Mouse (Mus musculus) CD4-positive helper T cell, adult 2 months (primary cell): ENCODE results near the gene Mapkap1.

Experiments used
- DNase-seq: peaks from one replicate; pipeline ENCODE4 v3.0.0-alpha.2; 2012; ENCODE audit warnings: low read depth, missing footprints, low spot score

Gene Mapkap1

DNA sequence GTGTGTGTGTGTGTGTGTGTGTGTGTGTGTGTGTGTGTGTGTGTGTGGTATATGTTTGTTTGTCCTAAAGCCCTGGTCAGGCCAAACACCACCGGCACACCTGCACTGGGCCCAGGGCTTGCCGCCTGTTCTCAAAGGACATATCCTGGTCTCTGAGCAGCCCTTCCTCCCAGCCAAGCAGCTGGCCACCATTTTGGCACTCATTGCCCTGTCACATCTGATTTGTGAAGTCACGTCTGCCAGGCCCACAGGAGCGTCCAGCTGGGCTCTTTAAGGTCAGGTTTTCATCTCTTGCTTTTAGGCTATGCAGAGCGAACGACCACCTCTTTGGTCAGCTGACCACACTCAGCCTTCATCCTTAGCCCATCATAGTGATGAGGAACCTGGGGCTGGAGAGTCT lies 223.9 kb downstream of the Mapkap1 start:
- no peak for DNase-seq

DNA sequence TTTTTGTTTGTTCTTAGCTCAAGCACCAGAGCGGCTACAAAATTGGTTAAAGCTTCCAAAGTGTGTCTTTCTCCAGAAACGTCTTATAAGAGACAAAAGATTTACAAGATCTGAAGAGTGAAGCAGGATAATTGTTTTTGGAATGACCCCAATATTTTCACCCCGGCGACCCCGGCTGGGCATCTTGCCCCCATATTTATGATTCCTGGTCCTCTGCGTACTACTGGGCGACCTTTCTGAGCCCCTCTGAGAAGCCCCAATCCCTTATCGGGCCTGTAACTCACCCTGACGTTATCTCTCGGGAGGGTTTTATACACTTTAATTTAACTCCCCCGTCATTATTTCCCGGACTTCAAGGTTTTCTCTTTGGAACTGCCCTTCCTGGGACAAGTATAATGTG lies 225.5 kb downstream of the Mapkap1 start:
- no peak for DNase-seq

DNA sequence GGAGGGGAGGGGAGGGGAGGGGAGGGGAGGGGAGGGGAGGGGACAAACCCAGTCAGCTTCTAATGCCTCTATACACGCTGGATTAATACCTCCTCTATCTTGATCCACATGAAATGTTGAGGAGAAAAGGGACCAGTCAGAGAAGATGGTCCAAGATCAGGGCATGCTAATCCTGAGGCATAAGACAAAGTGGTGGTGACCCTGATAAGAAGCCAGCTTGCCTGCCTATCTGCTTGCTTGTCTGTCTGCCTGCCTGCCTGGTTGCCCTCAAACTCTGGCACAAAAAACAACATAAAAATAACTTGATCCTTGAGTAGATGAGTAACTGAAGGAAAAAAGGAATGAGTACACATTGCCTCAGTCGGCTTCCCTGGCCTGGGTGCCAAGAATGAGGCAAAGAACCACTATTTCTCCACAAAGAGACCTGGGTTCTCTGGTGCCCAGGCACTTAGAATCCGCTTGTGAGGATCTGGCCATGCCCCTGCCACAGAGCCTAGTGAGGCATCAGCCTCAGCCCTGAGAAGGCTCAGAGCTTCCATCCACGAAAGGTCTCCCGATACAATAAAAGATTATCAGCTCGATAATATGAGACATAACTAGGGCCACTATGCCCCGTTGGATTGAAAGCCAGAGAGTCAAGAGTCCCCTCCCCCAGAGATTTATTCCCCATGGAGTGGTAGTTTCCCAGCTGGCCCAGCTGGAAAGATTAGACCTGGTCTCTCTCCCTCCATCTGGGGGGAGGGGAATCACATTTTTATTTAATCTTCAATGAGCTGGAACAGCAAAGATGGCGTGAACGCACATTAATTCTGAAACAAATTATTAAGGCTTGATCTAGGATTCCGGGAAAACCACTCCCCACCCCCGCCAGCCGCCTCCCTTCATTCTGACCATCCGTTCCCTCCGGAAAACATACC lies 228.9 kb downstream of the Mapkap1 start:
- no peak for DNase-seq

DNA sequence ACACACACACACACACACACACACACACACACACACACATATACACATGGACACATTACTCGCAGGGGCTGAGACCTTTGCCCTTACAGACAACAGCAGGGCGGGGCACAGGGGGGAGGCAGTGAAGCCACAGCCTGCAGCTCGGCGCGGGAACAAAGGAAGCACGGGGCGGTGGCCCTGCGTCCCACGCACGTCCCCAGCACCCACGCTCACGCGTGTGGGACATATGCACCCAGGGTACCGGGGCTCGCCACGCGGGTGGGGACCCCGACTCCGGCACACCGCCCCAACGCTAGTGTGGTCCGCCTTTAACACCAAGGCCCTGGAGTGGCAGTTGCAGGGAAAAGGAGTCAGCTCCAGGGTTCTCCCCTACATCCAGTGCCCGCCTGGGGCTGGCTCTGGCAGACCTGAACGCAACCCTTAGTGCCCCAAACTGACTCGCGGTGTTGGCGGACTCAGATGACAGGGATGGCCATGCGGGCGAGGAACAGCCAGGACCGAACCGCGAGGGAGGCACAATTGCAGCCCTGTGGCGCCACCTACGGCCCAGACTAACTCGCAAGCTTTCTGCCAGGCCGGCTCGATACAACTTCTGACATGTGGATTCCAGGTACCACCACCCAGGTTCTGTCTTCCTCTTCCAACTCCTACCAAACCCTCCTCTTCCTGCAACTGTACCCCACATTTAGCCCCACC lies 232.5 kb downstream of the Mapkap1 start:
- peak; percentile 70 for DNase-seq

DNA sequence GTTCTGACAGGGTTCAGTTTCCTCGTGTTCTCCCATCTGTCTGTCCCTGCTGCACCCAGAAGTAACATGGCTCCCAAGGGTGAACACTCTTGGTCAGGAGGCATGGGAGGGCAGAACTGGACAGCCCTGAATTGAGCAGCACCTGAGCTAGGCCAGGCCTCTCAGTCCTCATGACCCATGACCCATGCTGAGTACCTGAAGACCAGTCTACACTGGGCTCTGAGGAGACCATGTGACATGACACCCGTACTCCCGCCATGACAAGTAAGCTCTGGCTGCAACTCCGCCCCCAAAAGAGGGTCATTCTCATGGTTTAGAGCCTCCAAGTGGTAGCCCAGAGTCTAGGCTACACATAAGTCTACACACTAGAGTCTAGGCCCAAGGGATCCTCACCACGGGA lies 233.2 kb downstream of the Mapkap1 start:
- no peak for DNase-seq

DNA sequence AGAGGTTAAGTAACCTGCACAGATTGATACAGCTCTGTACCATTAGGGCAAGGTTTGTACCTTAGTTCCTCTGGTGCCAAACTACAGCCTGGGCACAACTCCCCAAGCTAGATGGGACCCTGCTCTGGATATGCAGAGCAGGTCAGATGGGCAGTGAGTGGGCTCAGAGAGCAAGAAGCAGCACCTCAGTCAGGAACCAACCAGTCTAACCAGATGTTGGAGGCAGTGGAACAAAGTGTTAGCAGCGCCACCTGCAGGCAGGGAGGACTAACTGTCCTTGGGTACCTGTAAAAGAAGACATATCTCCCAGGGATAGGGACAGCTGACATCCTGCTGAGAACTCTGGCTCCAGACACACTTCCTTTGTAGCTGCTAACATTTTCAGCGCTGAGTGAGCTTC lies 235.8 kb downstream of the Mapkap1 start:
- peak; percentile 70 for DNase-seq

DNA sequence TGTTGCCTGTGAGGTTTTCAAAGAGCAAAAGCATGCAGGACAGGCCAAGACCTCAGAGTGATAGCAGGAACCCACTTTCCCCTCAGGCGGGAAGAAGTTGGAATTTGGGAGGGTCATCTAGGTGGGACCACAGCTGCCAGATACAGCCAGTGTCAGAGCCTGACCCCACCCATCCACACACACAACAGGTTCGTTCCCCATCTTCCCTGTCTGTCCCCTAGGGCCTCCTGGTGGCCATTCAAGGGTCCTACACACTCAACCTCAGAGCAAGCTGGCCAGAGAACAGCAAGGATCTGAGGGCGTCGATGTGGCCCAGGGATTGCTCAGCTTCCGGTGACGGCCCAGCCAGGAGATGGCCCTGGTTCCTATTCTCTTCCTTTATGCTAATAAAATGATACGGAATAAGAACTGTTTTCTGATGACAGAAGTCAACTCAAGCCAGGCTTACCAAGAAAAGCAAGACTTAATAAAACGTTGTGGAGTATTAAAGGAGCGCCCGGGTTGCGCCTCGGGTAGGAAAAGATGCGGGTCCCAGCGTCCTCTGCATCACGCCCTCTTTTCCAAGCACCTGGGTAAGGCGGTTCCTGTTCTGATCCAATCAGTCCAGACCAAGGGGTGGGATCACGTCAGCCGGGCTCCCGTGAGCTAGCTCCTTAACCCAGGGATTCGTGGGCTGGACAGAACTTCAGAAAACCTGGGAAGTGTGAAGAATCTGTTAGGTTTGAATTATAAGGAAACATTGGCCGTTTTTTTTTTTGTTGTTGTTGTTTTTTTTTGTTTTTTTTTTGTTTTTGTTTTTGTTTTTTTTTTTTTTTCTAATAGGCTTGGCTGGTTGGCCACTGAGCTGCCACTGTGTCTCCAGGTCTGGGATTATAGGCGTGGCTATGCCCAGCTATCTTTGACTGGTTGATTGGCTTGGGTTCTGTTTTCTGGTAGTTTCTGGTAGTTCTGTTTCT lies 238.3 kb downstream of the Mapkap1 start:
- DNase-seq, result peak; percentile 51

DNA sequence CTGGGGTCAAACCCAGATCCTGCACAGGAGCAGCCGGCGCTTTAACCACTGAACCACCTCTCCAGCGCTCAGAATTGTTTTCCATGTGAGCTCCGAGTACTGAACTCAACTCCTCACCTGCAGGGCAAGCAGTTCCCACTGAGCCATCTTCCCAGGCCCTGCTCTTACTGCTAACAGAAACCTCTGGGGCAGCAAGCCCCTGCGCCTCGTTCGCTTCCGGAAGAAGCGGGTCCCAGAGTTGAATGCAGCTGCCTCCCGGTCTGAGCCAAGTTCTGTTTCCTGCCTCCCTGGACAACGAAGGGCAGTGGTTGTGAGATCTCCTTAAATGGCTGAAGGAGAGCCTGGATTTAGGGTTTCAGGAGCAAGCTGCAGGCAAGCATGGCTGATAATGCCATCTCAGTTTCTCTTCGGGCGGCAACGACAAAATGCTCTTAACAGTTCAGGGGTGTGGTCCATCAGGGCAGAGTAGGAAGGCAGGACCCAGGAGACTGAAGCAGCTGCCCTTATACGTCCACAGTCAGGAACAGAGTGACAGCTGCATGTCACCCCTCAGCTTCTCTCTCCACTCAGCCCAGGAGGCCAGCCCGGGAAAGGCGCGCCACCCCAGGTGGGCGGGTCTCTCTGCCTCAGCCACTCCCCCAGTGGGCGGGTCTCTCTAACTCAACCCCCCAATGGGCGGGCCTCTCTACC lies 239.4 kb downstream of the Mapkap1 start:
- peak; percentile 88 for DNase-seq

DNA sequence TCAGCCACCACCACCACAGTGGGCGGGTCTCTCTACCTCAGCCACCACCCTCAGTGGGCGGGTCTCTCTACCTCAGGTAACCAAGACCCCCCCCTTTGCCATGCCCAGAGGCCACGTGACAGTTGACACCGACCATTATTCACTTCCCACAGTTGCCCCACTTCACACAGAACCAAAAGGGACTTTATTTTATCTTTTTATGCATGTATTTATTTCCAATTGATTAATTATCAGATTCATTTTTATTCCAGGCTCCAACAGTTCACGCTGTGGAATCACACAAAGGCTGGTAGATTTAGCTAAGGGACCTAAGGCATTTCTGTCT lies 239.9 kb downstream of the Mapkap1 start:
- no peak for DNase-seq

DNA sequence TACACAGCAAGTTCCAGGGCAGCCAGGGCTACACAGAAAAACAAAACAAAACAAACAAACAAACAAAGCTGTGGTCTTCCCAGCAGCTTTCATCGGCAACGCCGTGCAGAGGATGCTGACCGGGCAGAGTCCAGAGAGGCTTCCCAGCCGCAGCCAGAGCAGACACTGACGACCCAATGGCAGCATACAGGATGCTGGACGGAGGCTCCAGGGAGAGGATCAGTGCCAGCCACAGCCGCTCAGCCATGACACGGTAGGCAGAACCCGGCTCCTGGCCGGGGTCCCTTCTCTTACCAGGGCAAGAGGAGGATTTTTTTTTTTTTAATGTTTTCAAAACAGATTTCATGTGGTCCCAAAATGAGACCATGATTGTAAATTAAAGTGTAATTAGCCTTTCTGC lies 240.8 kb downstream of the Mapkap1 start:
- no peak for DNase-seq

DNA sequence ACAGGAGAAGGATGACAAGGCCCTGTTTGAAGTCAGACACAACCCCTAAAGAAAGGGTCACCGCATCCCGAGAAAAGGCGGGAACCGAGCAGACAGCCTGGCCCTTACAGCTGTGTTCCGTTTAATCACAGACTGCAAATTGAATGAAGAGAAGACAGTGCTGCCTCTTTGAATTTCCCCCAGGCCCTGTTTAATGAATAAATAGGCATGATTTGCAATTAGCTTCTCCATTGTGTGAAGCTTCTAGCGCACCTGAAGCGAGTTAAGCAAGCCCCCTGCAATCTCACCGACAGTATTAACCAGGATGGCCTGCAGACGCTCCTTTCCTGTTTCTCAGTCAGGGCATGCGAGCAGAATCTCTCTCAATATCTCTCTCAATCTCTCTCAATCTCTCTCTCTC lies 261.2 kb downstream of the Mapkap1 start:
- DNase-seq, result no peak

DNA sequence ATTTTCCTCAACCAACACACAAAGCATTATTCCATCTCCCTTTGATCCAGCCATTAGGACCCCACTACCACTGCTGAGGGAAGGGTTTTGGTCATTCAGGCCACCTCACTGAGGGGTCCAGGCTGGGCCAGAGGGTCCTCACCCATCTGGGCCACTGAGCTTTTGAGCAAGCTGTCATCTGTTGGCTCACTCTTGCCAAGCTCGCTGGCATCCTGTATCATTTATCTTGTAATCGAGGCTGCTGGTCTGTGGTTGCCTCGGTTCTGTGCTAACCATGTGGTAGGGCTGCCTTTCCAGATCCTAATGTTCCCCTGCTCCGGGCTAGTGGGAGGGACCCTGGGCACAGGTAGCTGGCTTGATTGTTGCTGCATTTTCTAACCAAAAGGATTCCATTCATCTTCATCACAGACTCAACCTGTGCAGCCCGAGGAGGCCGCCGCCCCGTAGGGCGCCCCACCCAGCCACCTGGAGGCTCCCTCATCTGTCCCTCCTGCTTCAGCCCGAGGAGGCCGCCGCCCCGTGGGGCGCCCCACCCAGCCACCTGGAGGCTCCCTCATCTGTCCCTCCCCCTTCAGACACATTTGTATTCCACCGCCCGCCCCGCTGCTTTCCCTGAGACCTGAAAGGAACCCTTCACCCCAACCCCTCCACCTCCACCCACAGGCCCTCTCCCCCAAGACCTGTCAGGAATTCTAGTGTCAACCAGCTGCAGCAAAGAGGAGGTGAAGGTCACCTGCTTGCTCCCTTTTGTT lies 262.0 kb downstream of the Mapkap1 start:
- DNase-seq, result no peak

DNA sequence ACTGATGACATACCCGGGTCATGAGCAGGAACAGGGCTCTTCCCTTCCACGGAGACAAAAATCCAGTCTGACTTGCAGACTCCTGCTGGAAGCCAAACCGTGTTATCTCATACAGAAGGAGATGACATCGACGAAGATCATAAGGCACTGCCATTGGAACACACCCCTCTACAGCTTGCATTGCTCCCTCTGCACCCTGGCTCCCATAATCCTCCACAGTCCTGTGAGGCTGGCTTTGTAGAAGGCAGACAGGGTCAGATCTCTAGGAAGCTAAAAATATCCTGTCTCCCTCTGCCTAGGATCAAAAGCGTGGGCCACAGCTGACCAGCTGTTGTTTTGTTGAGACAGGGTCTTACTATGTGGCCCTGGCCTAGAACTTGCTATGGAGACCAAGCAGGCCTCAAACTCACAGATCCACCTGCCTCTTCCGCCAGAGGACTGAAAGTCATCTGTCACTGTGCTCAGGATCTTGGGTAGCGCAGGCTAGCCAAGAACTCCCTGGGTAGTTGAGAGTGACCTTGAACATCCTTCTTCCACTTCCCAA lies 262.7 kb downstream of the Mapkap1 start:
- no peak for DNase-seq

DNA sequence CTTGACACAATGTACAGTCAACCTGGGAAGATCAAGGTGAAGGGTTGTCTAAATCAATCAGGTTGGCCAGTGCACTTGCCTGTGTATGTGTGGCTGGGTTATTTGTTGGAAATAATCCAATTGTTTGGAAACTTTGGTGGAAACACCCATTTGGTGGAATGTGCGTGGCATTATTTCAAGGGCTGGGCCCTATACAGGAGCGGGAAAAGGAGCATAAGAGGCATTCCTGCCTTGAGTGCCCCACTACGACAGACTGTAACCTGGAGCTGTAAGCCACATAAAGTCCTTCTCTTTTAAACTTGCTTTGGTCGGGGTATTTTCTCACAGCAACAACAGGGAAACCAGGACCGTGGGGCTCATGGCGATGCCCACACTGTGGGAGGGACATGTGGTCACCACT lies 263.9 kb downstream of the Mapkap1 start:
- DNase-seq, result no peak

DNA sequence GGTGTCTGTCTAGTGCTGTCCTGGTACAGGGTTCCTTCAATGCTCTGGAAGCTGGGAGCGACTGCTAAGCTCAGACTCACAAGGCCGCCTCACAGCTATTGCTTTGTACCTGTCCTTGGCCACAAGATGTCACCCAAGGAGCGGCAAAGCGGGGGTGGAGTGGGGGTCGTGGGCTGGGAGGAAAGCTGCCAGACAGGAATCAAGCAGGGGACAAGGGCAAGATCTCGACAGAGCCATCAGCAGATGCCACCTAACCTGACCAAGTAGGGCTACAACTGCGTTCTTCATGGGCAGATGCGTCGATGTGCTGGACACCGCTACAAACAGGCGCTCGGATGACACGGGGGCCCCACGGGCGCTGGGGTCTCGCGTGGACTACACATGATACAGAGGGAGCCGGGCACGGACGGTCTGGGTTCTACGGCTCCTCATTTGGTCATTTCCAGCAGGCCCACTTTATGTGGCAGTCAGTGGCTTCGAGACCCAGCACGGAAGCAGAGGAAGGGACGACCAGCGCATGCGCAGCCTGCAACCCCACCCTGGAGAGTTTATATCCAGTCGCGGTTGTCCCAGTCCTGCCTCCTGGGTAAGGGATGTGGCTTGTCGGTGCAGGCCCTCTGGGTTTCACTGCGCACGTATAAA lies 264.9 kb downstream of the Mapkap1 start:
- DNase-seq, result peak; percentile 74

DNA sequence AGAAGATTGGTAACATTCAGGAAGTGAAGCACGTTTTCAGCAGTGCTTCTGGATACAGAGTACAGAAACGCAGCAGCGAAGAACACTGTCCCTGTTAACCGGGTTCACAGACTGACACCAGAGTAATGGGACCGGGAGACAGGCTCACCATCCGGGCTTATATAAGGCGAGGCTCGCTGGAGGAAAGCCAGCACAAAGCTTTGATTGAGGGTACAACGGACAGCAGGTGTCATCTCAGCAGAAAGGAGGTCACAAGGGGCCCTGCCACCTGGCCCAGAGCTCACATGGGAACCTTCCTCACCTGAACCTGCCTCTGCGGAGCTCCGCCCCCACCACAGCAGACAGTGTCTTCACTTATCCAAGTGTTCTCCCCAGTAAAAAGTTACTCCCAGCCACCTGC lies 267.3 kb downstream of the Mapkap1 start:
- DNase-seq, result no peak
